In genomic region chr2:79966086-79966485, GRCm38 (mm10) we compare ENCODE assay signal across 21 mouse cellular contexts.
DNase-seq lines count a peak whose midpoint lies in the region; ATAC-seq and TF ChIP-seq lines count a peak whose summit lies in the region.
"Had no signal": no experiment of that assay in that cellular context is flagged by ENCODE, and none has a peak within 500 bp of the region (broad histone marks: within the 10 kb centered on the region; RNA-seq: fewer than 3 reads in every experiment).

No protein-coding gene starts in this region.

- 87% methylated on average over 1 of the region's 1 CpGs for WGBS in hindbrain, postnatal 0 days
- WGBS in forebrain, embryonic 11.5 days, result 91% methylated on average over 1 of the region's 1 CpGs

- H3K27ac ChIP-seq in hindbrain, postnatal 0 days, result no peak overlapping the region
- H3K27ac ChIP-seq in forebrain, embryonic 11.5 days (ENCODE audit: low read depth, low read length), result no peak overlapping the region
- H3K27ac ChIP-seq: forebrain, embryonic 10.5 days; gastrocnemius, adult 2 months; hindbrain, embryonic 12.5 days; limb, embryonic 12.5 days; liver, embryonic 12.5 days; midbrain, embryonic 10.5 days; stomach, embryonic 15.5 days had no signal

- CTCF ChIA-PET in Patski (lab: Charles Lee), result no interaction called here

- peak; percentile 45 for DNase-seq in kidney, adult 11 months
- DNase-seq in kidney, adult 18-20 months, result no peak
- DNase-seq in ES-CJ7 (ENCODE audit: low read depth, low spot score) (peak; percentile 27), Patski (ENCODE audit: low read depth, low spot score) (no peak)
- peak; percentile 12 to 42 for DNase-seq in kidney, postnatal 36 days
- no peak for DNase-seq in hindbrain, postnatal 0 days (ENCODE audit: low spot score)
- no peak for DNase-seq in forebrain, embryonic 11.5 days (ENCODE audit: low spot score)
- DNase-seq: adrenal gland, adult 2 months; cerebellum, adult 11 months; cerebellum, adult 9-11 months; gastrocnemius, adult 2 months; layer of hippocampus, postnatal 36 days; lung, adult 18-20 months; lung, postnatal 10 days; thymus, postnatal 25 days had no signal

- peak; percentile 76 for ATAC-seq in Patski
- no peak for ATAC-seq in hindbrain, postnatal 0 days
- ATAC-seq in forebrain, embryonic 11.5 days (replicated peaks; ENCODE audit: low FRiP score), result no peak
- ATAC-seq: liver, embryonic 12.5 days had no signal

- no peaks in the 10 kb centered on the region for H3K36me3 ChIP-seq in hindbrain, postnatal 0 days (ENCODE audit: insufficient read depth, low read length)
- H3K36me3 ChIP-seq in forebrain, embryonic 11.5 days (ENCODE audit: control insufficient read depth, insufficient read depth, low read length), result no peaks in the 10 kb centered on the region
- H3K36me3 ChIP-seq: forebrain, embryonic 10.5 days; hindbrain, embryonic 12.5 days; limb, embryonic 12.5 days; liver, embryonic 12.5 days; midbrain, embryonic 10.5 days; stomach, embryonic 15.5 days had no signal

- in situ Hi-C loops in Patski (cut with MboI; ENCODE audit: low pct_unique_long_range_greater_than_20kb), result no loop called here

- H3K9ac ChIP-seq in hindbrain, postnatal 0 days (replicated peaks; ENCODE audit: low read length), result no peak overlapping the region
- no peak overlapping the region for H3K9ac ChIP-seq in forebrain, embryonic 11.5 days (ENCODE audit: low read length)
- H3K9ac ChIP-seq: hindbrain, embryonic 12.5 days; limb, embryonic 12.5 days; liver, embryonic 12.5 days; stomach, embryonic 15.5 days had no signal

- no peaks in the 10 kb centered on the region for H3K4me1 ChIP-seq in hindbrain, postnatal 0 days (ENCODE audit: insufficient read depth, low read length)
- no peaks in the 10 kb centered on the region for H3K4me1 ChIP-seq in forebrain, embryonic 11.5 days (replicated peaks; ENCODE audit: control insufficient read depth, insufficient read depth, low read length)
- H3K4me1 ChIP-seq: hindbrain, embryonic 12.5 days; limb, embryonic 12.5 days; liver, embryonic 12.5 days; midbrain, embryonic 10.5 days had no signal

- no peak for TF ChIP-seq CTCF in Patski (IDR thresholded peaks at IDR 0.05)
- no peak for TF ChIP-seq CTCF in hindbrain, postnatal 0 days (IDR thresholded peaks at IDR 0.05; ENCODE audit: low read depth)

- H3K9me3 ChIP-seq in hindbrain, postnatal 0 days (ENCODE audit: low read length), result no peaks in the 10 kb centered on the region
- no peaks in the 10 kb centered on the region for H3K9me3 ChIP-seq in forebrain, embryonic 11.5 days (ENCODE audit: control insufficient read depth, low read length)
- H3K9me3 ChIP-seq: forebrain, embryonic 10.5 days; hindbrain, embryonic 12.5 days; limb, embryonic 12.5 days; liver, embryonic 12.5 days; midbrain, embryonic 10.5 days; stomach, embryonic 15.5 days had no signal

- no peaks in the 10 kb centered on the region for H3K27me3 ChIP-seq in Patski
- no peaks in the 10 kb centered on the region for H3K27me3 ChIP-seq in hindbrain, postnatal 0 days (ENCODE audit: insufficient read depth, low read length)
- H3K27me3 ChIP-seq in forebrain, embryonic 11.5 days (ENCODE audit: control insufficient read depth, insufficient read depth, low read length), result no peaks in the 10 kb centered on the region
- H3K27me3 ChIP-seq: hindbrain, embryonic 12.5 days; limb, embryonic 12.5 days; liver, embryonic 12.5 days; stomach, embryonic 15.5 days had no signal

- POLR2A ChIA-PET in Patski (lab: Charles Lee), result no interaction called here

- no peak overlapping the region for H3K4me3 ChIP-seq in hindbrain, postnatal 0 days (ENCODE audit: low read length)
- H3K4me3 ChIP-seq in forebrain, embryonic 11.5 days (ENCODE audit: low read depth, low read length), result no peak overlapping the region
- H3K4me3 ChIP-seq: forebrain, embryonic 10.5 days; gastrocnemius, adult 2 months; hindbrain, embryonic 12.5 days; limb, embryonic 12.5 days; liver, embryonic 12.5 days; midbrain, embryonic 10.5 days; stomach, embryonic 15.5 days had no signal

- no peak overlapping the region for H3K4me2 ChIP-seq in hindbrain, postnatal 0 days (ENCODE audit: low read depth, low read length)
- no peak overlapping the region for H3K4me2 ChIP-seq in forebrain, embryonic 11.5 days (ENCODE audit: low read depth, low read length, severe bottlenecking)
- H3K4me2 ChIP-seq: hindbrain, embryonic 12.5 days; limb, embryonic 12.5 days; liver, embryonic 12.5 days; stomach, embryonic 15.5 days had no signal

Comparison
In these comparisons a context has a peak if more than half of its experiments do, and no peak if none do; other contexts are left out.
1. DNase-seq: peak in kidney, adult 11 months (single experiment), ES-CJ7 (single experiment) and kidney, postnatal 36 days (2 of 2); none in kidney, adult 18-20 months (single experiment), Patski (single experiment), hindbrain, postnatal 0 days (single experiment) and forebrain, embryonic 11.5 days (single experiment).